Mouse (Mus musculus) G1E (cell line): Measurements from ENCODE around the gene Eif4e1b. TPM values are rescaled to one million over a fixed set of nuclear protein-coding genes. Genes with fewer than 3 reads are reported as not detected.

Experiments
- ATAC-seq: 2 replicates; pipeline ENCODE4 v1.8.0; 2016; ENCODE audit warnings: mild to moderate bottlenecking; ENCODE audit not compliant: insufficient number of reproducible peaks, poor library complexity, low FRiP score, severe bottlenecking; ENCODE audit errors: extremely low read depth
- DNase-seq: peaks from one replicate; pipeline ENCODE4 v3.0.0; 2012; ENCODE audit warnings: low spot score
- H3K27me3 ChIP-seq: 2 replicates; pipeline ENCODE4 v1.6.1; 2012; ENCODE audit warnings: mild to moderate bottlenecking, low read length, inconsistent platforms; ENCODE audit not compliant: insufficient read depth
- H3K36me3 ChIP-seq: replicated peaks from 2 replicates; pipeline ENCODE3; 2012; ENCODE audit warnings: mild to moderate bottlenecking, inconsistent platforms
- H3K4me1 ChIP-seq: 2 replicates; pipeline ENCODE4 v1.6.1; 2012; ENCODE audit warnings: low read depth, low read length, inconsistent platforms, mixed read lengths; ENCODE audit not compliant: insufficient read depth
- H3K4me3 ChIP-seq: 2 replicates; pipeline ENCODE4 v1.5.1; 2012; ENCODE audit warnings: low read depth, mild to moderate bottlenecking, inconsistent platforms, low read length, moderate library complexity, mixed read lengths
- H3K9me3 ChIP-seq: replicated peaks from 2 replicates; pipeline ENCODE4 v1.6.1; 2012; ENCODE audit warnings: inconsistent platforms
- CTCF ChIP-seq: IDR thresholded peaks from 2 replicates; pipeline ENCODE4 v1.5.1; 2012; ENCODE audit warnings: low read depth, low read length, inconsistent platforms, mixed read lengths
- GATA1 ChIP-seq: IDR thresholded peaks from 2 replicates; pipeline ENCODE4 v1.6.1; 2012; ENCODE audit warnings: borderline replicate concordance, low read length, inconsistent platforms, mixed read lengths
- GATA2 ChIP-seq: IDR thresholded peaks from 2 replicates; pipeline ENCODE4 v1.6.1; 2012; ENCODE audit warnings: low read depth, low read length, inconsistent platforms, borderline replicate concordance
- POLR2AphosphoS5 ChIP-seq: IDR thresholded peaks from 2 replicates; pipeline ENCODE4 v1.6.1; 2012; ENCODE audit warnings: low read depth, low read length, inconsistent platforms; ENCODE audit not compliant: insufficient replicate concordance
- TAL1 ChIP-seq: conservative IDR thresholded peaks from 2 replicates; pipeline ENCODE4 v1.6.1; 2012; ENCODE audit warnings: low read depth, low read length, inconsistent platforms, mixed read lengths
- polyA plus RNA-seq: library from polyadenylated mRNA; stranded (reverse); fragments of >175 nt; gene quantifications from 2 replicates; pipeline ENCODE4 v1.2.3, GENCODE M21; 2012
- total RNA-seq, 2 experiments: library from RNA; stranded (forward) in 1 of 2; stranded (reverse) in 1 of 2; fragments of 200-1000 nt in 1 of 2; fragments of >200 nt in 1 of 2; fragmentation: Nextera tagmentation in 1 of 2; gene quantifications; 2 replicates each; pipeline ENCODE4 v1.2.3; 2014 to 2017

The Eif4e1b gene
- total and polyA plus RNA-seq, 3 experiments, result 0.05 TPM; not detected in 2

DNA sequence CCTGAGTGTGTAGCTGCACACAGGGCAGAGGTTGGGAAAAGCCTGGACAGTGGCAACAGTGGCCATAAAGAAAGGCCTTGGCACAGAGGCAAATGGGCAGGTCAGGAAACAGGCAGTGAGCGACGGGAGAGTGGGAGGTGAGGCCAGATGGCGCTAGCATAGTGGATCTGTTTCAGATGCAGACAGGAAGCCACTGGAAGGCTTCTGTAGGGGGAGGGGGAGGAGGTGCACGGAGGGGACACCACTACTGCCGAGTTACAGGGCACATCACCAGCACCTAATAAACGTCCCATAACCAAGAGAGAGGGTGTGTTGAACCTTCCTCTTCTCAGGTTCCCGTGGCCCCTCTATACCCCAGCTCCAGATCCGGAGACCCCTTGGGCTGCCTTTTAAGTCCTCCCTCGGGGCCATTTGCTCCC, 53.7 kb downstream of the Eif4e1b start:
- H3K36me3 ChIP-seq, result no peaks in the 10 kb centered on the region
- no peaks in the 10 kb centered on the region for H3K9me3 ChIP-seq
- no peak for DNase-seq
- TF ChIP-seq POLR2AphosphoS5, result no peak
- no peak for TF ChIP-seq GATA1
- TF ChIP-seq CTCF, result no peak
- TF ChIP-seq TAL1, result no peak
- no peak for TF ChIP-seq GATA2
- no peak overlapping the region for H3K4me3 ChIP-seq
- ATAC-seq, result no peak
- no peaks in the 10 kb centered on the region for H3K27me3 ChIP-seq
- H3K4me1 ChIP-seq, result no peaks in the 10 kb centered on the region

Other genes with a start within 250 kb of the Eif4e1b start
- gene 4833439L19Rik, start 218.6 kb upstream of the Eif4e1b start, total RNA-seq (2014; fragmentation: Nextera tagmentation), result 59.2 and 61.9 TPM in 2 replicates
- 37.3 and 40.4 TPM in 2 replicates for gene 4833439L19Rik, start 218.6 kb upstream of the Eif4e1b start, total RNA-seq (2017)
- 32.8 and 36.9 TPM in 2 replicates for gene 4833439L19Rik, start 218.6 kb upstream of the Eif4e1b start, polyA plus RNA-seq
- 20.8 and 21.4 TPM in 2 replicates for gene Arl10, start 209.0 kb upstream of the Eif4e1b start, total RNA-seq (2014; fragmentation: Nextera tagmentation)
- 13.9 and 14.3 TPM in 2 replicates for gene Arl10, start 209.0 kb upstream of the Eif4e1b start, total RNA-seq (2017)
- gene Arl10, start 209.0 kb upstream of the Eif4e1b start, polyA plus RNA-seq, result 11.8 and 13.8 TPM in 2 replicates
- 64.7 and 76.0 TPM in 2 replicates for gene Nop16, start 193.9 kb upstream of the Eif4e1b start, total RNA-seq (2014; fragmentation: Nextera tagmentation)
- 59.4 and 65.7 TPM in 2 replicates for gene Nop16, start 193.9 kb upstream of the Eif4e1b start, total RNA-seq (2017)
- gene Nop16, start 193.9 kb upstream of the Eif4e1b start, polyA plus RNA-seq, result 63.8 and 65.1 TPM in 2 replicates
- 74.0 and 79.3 TPM in 2 replicates for gene Higd2a, start 193.8 kb upstream of the Eif4e1b start, total RNA-seq (2014; fragmentation: Nextera tagmentation)
- 65.2 and 67.7 TPM in 2 replicates for gene Higd2a, start 193.8 kb upstream of the Eif4e1b start, total RNA-seq (2017)
- 26.4 and 84.5 TPM in 2 replicates for gene Higd2a, start 193.8 kb upstream of the Eif4e1b start, polyA plus RNA-seq
- gene Cltb, start 172.7 kb upstream of the Eif4e1b start, total RNA-seq (2014; fragmentation: Nextera tagmentation), result 8.7 and 9.2 TPM in 2 replicates
- 29.6 and 33.6 TPM in 2 replicates for gene Cltb, start 172.7 kb upstream of the Eif4e1b start, total RNA-seq (2017)
- gene Cltb, start 172.7 kb upstream of the Eif4e1b start, polyA plus RNA-seq, result 49.8 TPM in 2 replicates
- 80.9 and 87.6 TPM in 2 replicates for gene Faf2, start 162.2 kb upstream of the Eif4e1b start, total RNA-seq (2014; fragmentation: Nextera tagmentation)
- gene Faf2, start 162.2 kb upstream of the Eif4e1b start, total RNA-seq (2017), result 35.9 and 47.9 TPM in 2 replicates
- gene Faf2, start 162.2 kb upstream of the Eif4e1b start, polyA plus RNA-seq, result 12.9 and 14.5 TPM in 2 replicates
- 81.9 and 86.2 TPM in 2 replicates for gene Rnf44, start 90.1 kb upstream of the Eif4e1b start, total RNA-seq (2014; fragmentation: Nextera tagmentation)
- 12.3 and 13.5 TPM in 2 replicates for gene Rnf44, start 90.1 kb upstream of the Eif4e1b start, total RNA-seq (2017)
- gene Rnf44, start 90.1 kb upstream of the Eif4e1b start, polyA plus RNA-seq, result 304 and 332 TPM in 2 replicates
- gene Cdhr2, start 82.5 kb upstream of the Eif4e1b start, total RNA-seq (2014; fragmentation: Nextera tagmentation), result not detected in 2 replicates
- gene Cdhr2, start 82.5 kb upstream of the Eif4e1b start, total RNA-seq (2017), result not detected in 2 replicates
- gene Cdhr2, start 82.5 kb upstream of the Eif4e1b start, polyA plus RNA-seq, result not detected in 2 replicates
- not detected in 2 replicates for gene Gprin1, start 34.1 kb upstream of the Eif4e1b start, total RNA-seq (2014; fragmentation: Nextera tagmentation)
- gene Gprin1, start 34.1 kb upstream of the Eif4e1b start, total RNA-seq (2017), result 0.05 and 0.06 TPM in 2 replicates
- not detected in 2 replicates for gene Gprin1, start 34.1 kb upstream of the Eif4e1b start, polyA plus RNA-seq
- not detected in 2 replicates for gene Sncb, start 17.4 kb upstream of the Eif4e1b start, total RNA-seq (2014; fragmentation: Nextera tagmentation)
- gene Sncb, start 17.4 kb upstream of the Eif4e1b start, total RNA-seq (2017), result not detected in 2 replicates
- not detected in 2 replicates for gene Sncb, start 17.4 kb upstream of the Eif4e1b start, polyA plus RNA-seq
- 1.6 and 1.7 TPM in 2 replicates for gene Tspan17, start 5.4 kb downstream of the Eif4e1b start, total RNA-seq (2014; fragmentation: Nextera tagmentation)
- gene Tspan17, start 5.4 kb downstream of the Eif4e1b start, total RNA-seq (2017), result 1.1 and 2.0 TPM in 2 replicates
- 0.43 and 0.44 TPM in 2 replicates for gene Tspan17, start 5.4 kb downstream of the Eif4e1b start, polyA plus RNA-seq
- gene Unc5a, start 165.4 kb downstream of the Eif4e1b start, total RNA-seq (2014; fragmentation: Nextera tagmentation), result not detected in 2 replicates
- 0.06 TPM in 1 of 2 replicates, not detected in the other for gene Unc5a, start 165.4 kb downstream of the Eif4e1b start, total RNA-seq (2017)
- gene Unc5a, start 165.4 kb downstream of the Eif4e1b start, polyA plus RNA-seq, result 0.02 TPM in 1 of 2 replicates, not detected in the other
- gene Hk3, start 237.4 kb downstream of the Eif4e1b start, total RNA-seq (2014; fragmentation: Nextera tagmentation), result not detected in 2 replicates
- 0.11 and 0.23 TPM in 2 replicates for gene Hk3, start 237.4 kb downstream of the Eif4e1b start, total RNA-seq (2017)
- gene Hk3, start 237.4 kb downstream of the Eif4e1b start, polyA plus RNA-seq, result 0.02 and 0.06 TPM in 2 replicates